Mouse (Mus musculus) lung, adult 2 months (tissue): Measurements from ENCODE around the gene Bpifb2.

ENCODE experiments used
- CTCF ChIP-seq: fragments of 200-500 bp; IDR thresholded peaks from 2 replicates; pipeline ENCODE4 v1.5.1; 2011; ENCODE audit warnings: mild to moderate bottlenecking, low read length, control low read depth; ENCODE audit not compliant: insufficient read depth
- POLR2A ChIP-seq: fragments of 200-500 bp; IDR thresholded peaks from 2 replicates; pipeline ENCODE4 v1.6.1; 2011; ENCODE audit warnings: low read depth, mild to moderate bottlenecking, control low read depth, low read length, borderline replicate concordance; ENCODE audit errors: extremely low read depth

GRCm38 (mm10) chr2:153906626-153907025, 31.8 kb downstream of the Bpifb2 start:
- TF ChIP-seq CTCF (no peak), POLR2A (no peak)
